Mouse (Mus musculus) intestine, embryonic 15.5 days (tissue): Measurements from ENCODE around the gene Ank. TPM values are rescaled to one million over a fixed set of nuclear protein-coding genes. Genes with fewer than 3 reads are reported as not detected.

ENCODE experiments used
- ATAC-seq: fragments of 200-750 bp; cut with Nextera tagmentation; 2 replicates; pipeline ENCODE4 v1.8.0; 2017; ENCODE audit warnings: moderate TSS enrichment, moderate library complexity
- H3K27ac ChIP-seq: fragments of 300-500 bp; sonication (generic); 2 replicates; pipeline ENCODE4 v1.5.1; 2015; ENCODE audit warnings: mild to moderate bottlenecking, inconsistent platforms
- H3K27me3 ChIP-seq: fragments of 300-500 bp; sonication (generic); replicated peaks from 2 replicates; pipeline ENCODE4 v1.6.1; 2015; ENCODE audit warnings: inconsistent platforms
- H3K36me3 ChIP-seq: fragments of 300-500 bp; sonication (generic); 2 replicates; pipeline ENCODE4 v1.6.1; 2015; ENCODE audit warnings: inconsistent platforms
- H3K4me1 ChIP-seq: fragments of 300-500 bp; sonication (generic); replicated peaks from 2 replicates; pipeline ENCODE4 v1.6.1; 2015; ENCODE audit warnings: inconsistent platforms
- H3K4me2 ChIP-seq: fragments of 300-500 bp; sonication (generic); replicated peaks from 2 replicates; pipeline ENCODE4 v1.6.1; 2015; ENCODE audit warnings: mild to moderate bottlenecking, inconsistent platforms
- H3K4me3 ChIP-seq: fragments of 300-500 bp; sonication (generic); replicated peaks from 2 replicates; pipeline ENCODE4 v1.5.1; 2015; ENCODE audit warnings: inconsistent platforms
- H3K9ac ChIP-seq: fragments of 300-500 bp; sonication (generic); 2 replicates; pipeline ENCODE4 v1.6.1; 2015; ENCODE audit warnings: inconsistent platforms
- H3K9me3 ChIP-seq: fragments of 300-500 bp; sonication (generic); 2 replicates; pipeline ENCODE4 v1.6.1; 2016; ENCODE audit warnings: inconsistent platforms
- WGBS: fragments of 180-500 bp; shearing (Covaris S2); methylation state at CpG from one replicate; pipeline ENCODE4 v1.1.7; 2015; 5-methylcytosine and 5-hydroxymethylcytosine counted together
- polyA plus RNA-seq: library from polyadenylated mRNA; unstranded; fragments of >200 nt; fragmentation: Nextera tagmentation; extraction: Ambion mirVana; gene quantifications from 2 replicates; pipeline ENCODE4 v1.2.1, GENCODE M21; 2015

The Ank gene
- polyA plus RNA-seq, 1 experiment from 2014 or later: 15.9 TPM

GRCm38 (mm10) chr15:27552129-27552700 is 85.7 kb downstream of the Ank start:
- no peak for ATAC-seq
- H3K4me1 ChIP-seq: 0 out of 2 replicates have a peak, but pooled peaks cover 3% of the 10 kb centered on the region
- WGBS: 58% methylated on average over 10 of the region's 10 CpGs
- no peaks in the 10 kb centered on the region for H3K9me3 ChIP-seq
- H3K9ac ChIP-seq: no peak overlapping the region
- H3K36me3 ChIP-seq: no peaks in the 10 kb centered on the region
- H3K27ac ChIP-seq: no peak overlapping the region
- H3K27me3 ChIP-seq: no peaks in the 10 kb centered on the region
- no peak overlapping the region for H3K4me3 ChIP-seq
- H3K4me2 ChIP-seq: no peak overlapping the region

GRCm38 (mm10) chr15:27553554-27553953 is 87.1 kb downstream of the Ank start:
- Histone ChIP-seq H3K27ac (no peak overlapping the region), H3K4me2 (no peak overlapping the region), H3K27me3 (no peaks in the 10 kb centered on the region), H3K4me1 (0 out of 2 replicates have a peak, but pooled peaks cover 3% of the 10 kb centered on the region), H3K4me3 (no peak overlapping the region), H3K36me3 (no peaks in the 10 kb centered on the region), H3K9me3 (no peaks in the 10 kb centered on the region), H3K9ac (no peak overlapping the region)
- WGBS: 81% methylated on average over 5 of the region's 5 CpGs
- ATAC-seq: no peak

- Histone ChIP-seq H3K27me3 (no peaks in the 10 kb centered on the region), H3K4me2 (no peak overlapping the region), H3K27ac (no peak overlapping the region), H3K9ac (no peak overlapping the region), H3K36me3 (no peaks in the 10 kb centered on the region), H3K9me3 (no peaks in the 10 kb centered on the region), H3K4me3 (no peak overlapping the region), H3K4me1 (no peaks in the 10 kb centered on the region)
- 72% methylated on average over 16 of the region's 16 CpGs for WGBS
- ATAC-seq: no peak
Observed at GRCm38 (mm10) chr15:27558456-27559147, 92.1 kb downstream of the Ank start.

GRCm38 (mm10) chr15:27560315-27560714 is 93.8 kb downstream of the Ank start:
- Histone ChIP-seq H3K36me3 (no peaks in the 10 kb centered on the region), H3K27me3 (no peaks in the 10 kb centered on the region), H3K4me1 (no peaks in the 10 kb centered on the region), H3K9ac (no peak overlapping the region), H3K27ac (no peak overlapping the region), H3K4me3 (no peak overlapping the region), H3K4me2 (no peak overlapping the region), H3K9me3 (no peaks in the 10 kb centered on the region)
- 78% methylated on average over 11 of the region's 11 CpGs for WGBS
- ATAC-seq: no peak

GRCm38 (mm10) chr15:27564106-27565100 is 97.9 kb downstream of the Ank start:
- H3K36me3 ChIP-seq: peaks cover 3% of the 10 kb centered on the region; the same call in 1 of the 2 replicates
- no peak overlapping the region for H3K9ac ChIP-seq
- no peak overlapping the region for H3K27ac ChIP-seq
- WGBS: 89% methylated on average over 14 of the region's 14 CpGs
- no peaks in the 10 kb centered on the region for H3K9me3 ChIP-seq
- no peak overlapping the region for H3K4me3 ChIP-seq
- ATAC-seq: no peak
- H3K4me2 ChIP-seq: no peak overlapping the region
- no peaks in the 10 kb centered on the region for H3K27me3 ChIP-seq
- no peaks in the 10 kb centered on the region for H3K4me1 ChIP-seq

GRCm38 (mm10) chr15:27565626-27566185 is 99.2 kb downstream of the Ank start:
- H3K9me3 ChIP-seq: no peaks in the 10 kb centered on the region
- 88% methylated on average over 10 of the region's 10 CpGs for WGBS
- no peaks in the 10 kb centered on the region for H3K27me3 ChIP-seq
- no peak overlapping the region for H3K4me2 ChIP-seq
- H3K36me3 ChIP-seq: peaks cover 3% of the 10 kb centered on the region; the same call in 1 of the 2 replicates
- H3K9ac ChIP-seq: no peak overlapping the region
- no peaks in the 10 kb centered on the region for H3K4me1 ChIP-seq
- H3K27ac ChIP-seq: no peak overlapping the region
- no peak for ATAC-seq
- H3K4me3 ChIP-seq: no peak overlapping the region

GRCm38 (mm10) chr15:27567356-27567755 is 100.9 kb downstream of the Ank start:
- no peak overlapping the region for H3K4me2 ChIP-seq

GRCm38 (mm10) chr15:27568371-27568770 is 101.9 kb downstream of the Ank start:
- H3K9me3 ChIP-seq: no peaks in the 10 kb centered on the region
- no peak overlapping the region for H3K4me2 ChIP-seq
- H3K4me1 ChIP-seq: no peaks in the 10 kb centered on the region
- H3K27ac ChIP-seq: no peak overlapping the region
- H3K36me3 ChIP-seq: peaks cover 3% of the 10 kb centered on the region; the same call in 1 of the 2 replicates
- no peak for ATAC-seq
- no peak overlapping the region for H3K4me3 ChIP-seq
- H3K27me3 ChIP-seq: no peaks in the 10 kb centered on the region
- 90% methylated on average over 6 of the region's 6 CpGs for WGBS
- no peak overlapping the region for H3K9ac ChIP-seq

More at GRCm38 (mm10) chr15:27567356-27567755, 100.9 kb downstream of the Ank start:
- Histone ChIP-seq H3K36me3 (peaks cover 3% of the 10 kb centered on the region; the same call in 1 of the 2 replicates), H3K4me3 (no peak overlapping the region), H3K9ac (no peak overlapping the region), H3K9me3 (no peaks in the 10 kb centered on the region), H3K4me1 (no peaks in the 10 kb centered on the region), H3K27me3 (no peaks in the 10 kb centered on the region), H3K27ac (no peak overlapping the region)
- WGBS: 90% methylated on average over 16 of the region's 16 CpGs
- ATAC-seq: no peak

GRCm38 (mm10) chr15:27569924-27570323 is 103.4 kb downstream of the Ank start:
- peaks cover 3% of the 10 kb centered on the region; the same call in 1 of the 2 replicates for H3K36me3 ChIP-seq
- 81% methylated on average over 2 of the region's 2 CpGs for WGBS
- no peaks in the 10 kb centered on the region for H3K4me1 ChIP-seq
- H3K9ac ChIP-seq: no peak overlapping the region
- H3K27ac ChIP-seq: no peak overlapping the region
- no peaks in the 10 kb centered on the region for H3K27me3 ChIP-seq
- ATAC-seq: no peak
- no peaks in the 10 kb centered on the region for H3K9me3 ChIP-seq
- H3K4me3 ChIP-seq: no peak overlapping the region
- no peak overlapping the region for H3K4me2 ChIP-seq

GRCm38 (mm10) chr15:27570385-27570784 is 103.9 kb downstream of the Ank start:
- ATAC-seq: no peak
- Histone ChIP-seq H3K36me3 (peaks cover 3% of the 10 kb centered on the region; the same call in 1 of the 2 replicates), H3K9me3 (no peaks in the 10 kb centered on the region), H3K4me1 (no peaks in the 10 kb centered on the region), H3K4me2 (no peak overlapping the region), H3K27ac (no peak overlapping the region), H3K27me3 (no peaks in the 10 kb centered on the region), H3K9ac (no peak overlapping the region), H3K4me3 (no peak overlapping the region)
- 88% methylated on average over 4 of the region's 4 CpGs for WGBS

- H3K36me3 ChIP-seq: peaks cover 3% of the 10 kb centered on the region; the same call in 1 of the 2 replicates
- no peaks in the 10 kb centered on the region for H3K27me3 ChIP-seq
- H3K9me3 ChIP-seq: no peaks in the 10 kb centered on the region
- no peak overlapping the region for H3K4me3 ChIP-seq
- H3K27ac ChIP-seq: no peak overlapping the region
- H3K9ac ChIP-seq: no peak overlapping the region
- ATAC-seq: no peak
- H3K4me2 ChIP-seq: no peak overlapping the region
- WGBS: 78% methylated on average over 8 of the region's 8 CpGs
- no peaks in the 10 kb centered on the region for H3K4me1 ChIP-seq
Observed at GRCm38 (mm10) chr15:27571179-27571578, 104.7 kb downstream of the Ank start.
